Mouse (Mus musculus): ENCODE data around the gene Fam205a4.
"Not testable (repeated sequence)": the region's sequence is repeated elsewhere in the genome, so short reads cannot be mapped to it uniquely, and the experiment has no call there.

Fam205a4 gene

GRCm38 (mm10) chr4:41965758-41966157 is at the start of gene Fam205a4:
Fam205a4 (plus strand) TSS chr4:41966058.
- DNase-seq (ENCODE audit: extremely low spot score): not testable (repeated sequence)

DNA sequence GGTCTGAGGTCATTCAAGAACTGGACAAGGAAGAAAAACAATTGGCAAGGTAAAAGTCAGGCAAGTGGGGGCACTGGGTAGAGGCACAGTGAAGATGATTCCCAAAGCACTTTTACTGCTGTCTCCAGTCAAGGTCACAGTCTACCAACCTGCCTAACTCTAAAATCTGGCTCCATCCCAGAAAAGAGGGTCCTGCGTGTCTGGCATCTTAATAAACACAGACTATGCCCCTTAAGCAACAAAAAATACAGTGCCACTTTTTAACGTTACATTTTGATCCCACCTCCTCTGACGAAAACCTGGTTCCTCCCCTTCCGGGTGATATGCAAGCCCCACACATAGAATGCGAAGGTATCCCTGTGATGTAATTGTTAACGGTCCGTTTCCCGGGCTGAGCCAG is 24.6 kb upstream of the Fam205a4 start, which contains the start of gene Gm20878:
Gene Gm20878 (plus strand): TSS at position 301 of the 400 bp plus-strand sequence.
- not testable (repeated sequence) for DNase-seq (ENCODE audit: extremely low spot score)
